Mouse (Mus musculus) C2C12 (cell line): ENCODE data around the gene Cacna1c. TPM values are rescaled to one million over a fixed set of nuclear protein-coding genes. Genes with fewer than 3 reads are reported as not detected.

Experiments used
- H3K27me3 ChIP-seq: one replicate; pipeline ENCODE4 v1.6.1; 2011; ENCODE audit not compliant: control insufficient read depth, insufficient read depth, insufficient read length
- H3K36me3 ChIP-seq: one replicate; pipeline ENCODE4 v1.6.1; 2011; ENCODE audit not compliant: control insufficient read depth, insufficient read depth
- H3K4me3 ChIP-seq: one replicate; pipeline ENCODE4 v1.5.1; 2011; ENCODE audit warnings: mild to moderate bottlenecking, control low read depth; ENCODE audit not compliant: poor library complexity, insufficient read depth, severe bottlenecking
- H3K79me2 ChIP-seq: one replicate; pipeline ENCODE4 v1.6.1; 2011; ENCODE audit not compliant: control insufficient read depth, insufficient read depth
- H3K79me3 ChIP-seq: one replicate; pipeline ENCODE4 v1.6.1; 2011; ENCODE audit warnings: low read depth, control low read depth
- H3ac ChIP-seq: one replicate; pipeline ENCODE3; 2011; ENCODE audit warnings: low read depth; ENCODE audit not compliant: control insufficient read depth, insufficient read length
- CEBPB ChIP-seq: IDR thresholded peaks from one replicate; pipeline ENCODE4 v1.6.1; 2011; ENCODE audit warnings: low read depth, mild to moderate bottlenecking, control low read depth, moderate library complexity
- CTCF ChIP-seq: IDR thresholded peaks from one replicate; pipeline ENCODE4 v1.5.1; 2011; ENCODE audit not compliant: control insufficient read depth, insufficient read depth, insufficient read length
- FOSL1 ChIP-seq: IDR thresholded peaks from one replicate; pipeline ENCODE4 v1.8.0; 2011; ENCODE audit warnings: mild to moderate bottlenecking, low read length; ENCODE audit not compliant: poor library complexity, insufficient read depth, severe bottlenecking
- MAX ChIP-seq: IDR thresholded peaks from one replicate; pipeline ENCODE4 v1.6.1; 2011; ENCODE audit warnings: mild to moderate bottlenecking, control low read depth
- MYOD1 ChIP-seq: IDR thresholded peaks from one replicate; pipeline ENCODE4 v1.6.1; 2011; ENCODE audit warnings: low read depth; ENCODE audit not compliant: control insufficient read depth, insufficient read length
- MYOG ChIP-seq: IDR thresholded peaks from one replicate; pipeline ENCODE4 v1.6.1; 2011; ENCODE audit not compliant: control insufficient read depth, insufficient read length; ENCODE audit errors: extremely low read depth
- USF1 ChIP-seq: IDR thresholded peaks from one replicate; pipeline ENCODE4 v1.6.1; 2011; ENCODE audit warnings: low read depth, mild to moderate bottlenecking, control low read depth, moderate library complexity
- polyA plus RNA-seq: library from polyadenylated mRNA; unstranded; fragments of >200 nt; fragmentation: generic; extraction: Trizol; gene quantifications from one replicate; pipeline ENCODE4 v1.2.1, GENCODE M21; 2012; ENCODE audit warnings: missing spikeins

Cacna1c gene
- polyA plus RNA-seq, 1 experiment: not detected

- H3K4me3 ChIP-seq: no peak overlapping the region
- no peaks in the 10 kb centered on the region for H3K79me2 ChIP-seq
- no peak for TF ChIP-seq FOSL1
- TF ChIP-seq CTCF: no peak
- TF ChIP-seq USF1: no peak
- TF ChIP-seq MYOD1: no peak
- TF ChIP-seq MYOG: no peak
- no peak for TF ChIP-seq CEBPB
- no peak for TF ChIP-seq MAX
- peaks cover 17% of the 10 kb centered on the region for H3K27me3 ChIP-seq
- no peaks in the 10 kb centered on the region for H3K79me3 ChIP-seq
- H3ac ChIP-seq: no peak overlapping the region
- H3K36me3 ChIP-seq: no peaks in the 10 kb centered on the region
Measured at GRCm38 (mm10) chr6:118821536-118821935, 374.7 kb downstream of the Cacna1c start.

- TF ChIP-seq MAX (no peak), MYOG (no peak), CTCF (no peak), MYOD1 (no peak), FOSL1 (no peak), CEBPB (no peak), USF1 (no peak)
- Histone ChIP-seq H3K79me2 (no peaks in the 10 kb centered on the region), H3ac (no peak overlapping the region), H3K27me3 (peaks cover 17% of the 10 kb centered on the region), H3K36me3 (no peaks in the 10 kb centered on the region), H3K4me3 (no peak overlapping the region), H3K79me3 (no peaks in the 10 kb centered on the region)
Measured at GRCm38 (mm10) chr6:118819657-118820056, 376.6 kb downstream of the Cacna1c start.

- no peak overlapping the region for H3K4me3 ChIP-seq
- TF ChIP-seq FOSL1 (no peak), MAX (no peak), CEBPB (no peak), CTCF (no peak), USF1 (no peak), MYOG (no peak), MYOD1 (no peak)
- H3K36me3 ChIP-seq: no peaks in the 10 kb centered on the region
- no peaks in the 10 kb centered on the region for H3K79me3 ChIP-seq
- H3K27me3 ChIP-seq: peaks cover 19% of the 10 kb centered on the region
- no peaks in the 10 kb centered on the region for H3K79me2 ChIP-seq
- no peak overlapping the region for H3ac ChIP-seq
Measured at GRCm38 (mm10) chr6:118817928-118818503, 378.2 kb downstream of the Cacna1c start.

GRCm38 (mm10) chr6:118816253-118816652 lies 380.0 kb downstream of the Cacna1c start:
- no peak overlapping the region for H3K4me3 ChIP-seq
- H3K36me3 ChIP-seq: no peaks in the 10 kb centered on the region
- H3ac ChIP-seq: no peak overlapping the region
- TF ChIP-seq MYOG (no peak), CEBPB (no peak), USF1 (no peak), FOSL1 (no peak), CTCF (no peak), MAX (no peak), MYOD1 (no peak)
- no peaks in the 10 kb centered on the region for H3K79me3 ChIP-seq
- H3K79me2 ChIP-seq: no peaks in the 10 kb centered on the region
- H3K27me3 ChIP-seq: peaks cover 23% of the 10 kb centered on the region

GRCm38 (mm10) chr6:118812556-118812955 lies 383.7 kb downstream of the Cacna1c start:
- no peaks in the 10 kb centered on the region for H3K79me3 ChIP-seq
- TF ChIP-seq MAX (no peak), USF1 (no peak), FOSL1 (no peak), CTCF (no peak), CEBPB (no peak), MYOD1 (no peak), MYOG (no peak)
- H3K79me2 ChIP-seq: no peaks in the 10 kb centered on the region
- H3K4me3 ChIP-seq: no peak overlapping the region
- H3K27me3 ChIP-seq: peaks cover 20% of the 10 kb centered on the region
- no peaks in the 10 kb centered on the region for H3K36me3 ChIP-seq
- no peak overlapping the region for H3ac ChIP-seq

GRCm38 (mm10) chr6:118812007-118812406 lies 384.2 kb downstream of the Cacna1c start:
- Histone ChIP-seq H3K36me3 (no peaks in the 10 kb centered on the region), H3K27me3 (peaks cover 24% of the 10 kb centered on the region), H3K79me3 (no peaks in the 10 kb centered on the region), H3K4me3 (no peak overlapping the region), H3K79me2 (no peaks in the 10 kb centered on the region), H3ac (no peak overlapping the region)
- TF ChIP-seq MAX (no peak), MYOG (no peak), MYOD1 (no peak), CEBPB (no peak), CTCF (no peak), FOSL1 (no peak), USF1 (no peak)
